Mouse (Mus musculus): ENCODE measurements around the gene Tcaim. TPM values are rescaled to one million over a fixed set of nuclear protein-coding genes. Genes with fewer than 3 reads are reported as not detected.
"Not testable (repeated sequence)": the region's sequence is repeated elsewhere in the genome, so short reads cannot be mapped to it uniquely, and the experiment has no call there.

Gene Tcaim
- polyA plus RNA-seq, 1 experiment from 2014 or later, result 7.7 TPM

DNA sequence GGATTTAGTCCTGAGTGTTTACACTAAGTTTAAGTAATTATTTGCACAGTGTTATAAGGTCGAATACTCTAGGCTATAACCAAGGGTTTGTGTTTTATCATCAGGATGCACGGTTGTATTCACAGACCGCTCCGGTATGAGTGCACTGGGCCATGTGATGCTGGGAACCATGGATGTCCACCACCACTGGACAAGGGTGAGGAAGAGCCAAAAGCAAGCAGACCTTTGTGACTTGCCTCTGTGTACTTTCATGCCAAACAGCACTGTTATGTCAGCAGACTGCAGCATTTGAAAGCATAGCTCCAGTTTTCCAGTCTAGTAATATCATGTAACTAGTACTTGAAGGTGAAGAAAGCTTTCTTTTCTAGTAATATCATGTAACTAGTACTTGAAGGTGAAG is 21.4 kb downstream of the Tcaim start:
- H3K9me3 ChIP-seq, result no peaks in the 10 kb centered on the region
- no peaks in the 10 kb centered on the region for H3K4me1 ChIP-seq
- H3K36me3 ChIP-seq, result peaks cover 36% of the 10 kb centered on the region
- H3K4me3 ChIP-seq, result no peak overlapping the region
- H3K27me3 ChIP-seq, result no peaks in the 10 kb centered on the region
- no peak overlapping the region for H3K9ac ChIP-seq (replicated peaks)
- H3K4me2 ChIP-seq (replicated peaks), result no peak overlapping the region
- WGBS, result 89% methylated on average over 4 of the region's 4 CpGs
- H3K27ac ChIP-seq (replicated peaks), result no peak overlapping the region
- ATAC-seq (ENCODE audit: low FRiP score, low read depth), result no peak

DNA sequence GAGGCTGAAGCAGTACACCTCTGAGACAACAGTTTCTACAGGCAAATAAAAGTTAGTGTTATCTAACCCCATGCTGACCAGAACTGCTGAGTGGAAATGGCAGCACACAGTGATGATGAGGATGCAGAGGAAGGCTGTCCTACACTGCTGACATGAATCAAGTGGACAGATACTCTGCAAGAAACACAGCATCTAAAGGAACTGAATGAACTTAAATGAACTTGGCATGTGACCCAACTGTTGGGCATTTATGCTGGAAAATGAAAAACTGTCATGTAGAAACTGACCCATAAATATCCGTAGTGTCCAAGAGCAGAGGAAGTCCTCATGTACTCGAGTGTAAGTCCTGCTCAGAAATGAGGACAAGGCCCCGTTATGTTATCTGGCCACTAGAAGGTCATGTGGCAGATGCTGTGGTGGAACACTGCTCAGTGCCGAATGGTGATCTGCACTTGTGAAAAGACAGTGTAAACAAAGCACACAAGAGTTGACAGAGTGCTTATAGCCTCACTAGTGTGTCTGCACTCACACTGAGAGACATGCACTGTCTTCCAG is 24.6 kb downstream of the Tcaim start:
- Histone ChIP-seq H3K4me2 (replicated peaks) (no peak overlapping the region), H3K4me3 (no peak overlapping the region), H3K4me1 (no peaks in the 10 kb centered on the region), H3K36me3 (peaks cover 36% of the 10 kb centered on the region), H3K27me3 (no peaks in the 10 kb centered on the region), H3K9ac (replicated peaks) (no peak overlapping the region), H3K9me3 (no peaks in the 10 kb centered on the region), H3K27ac (replicated peaks) (no peak overlapping the region)
- 88% methylated on average over 4 of the region's 4 CpGs for WGBS
- ATAC-seq (ENCODE audit: low FRiP score, low read depth), result no peak

DNA sequence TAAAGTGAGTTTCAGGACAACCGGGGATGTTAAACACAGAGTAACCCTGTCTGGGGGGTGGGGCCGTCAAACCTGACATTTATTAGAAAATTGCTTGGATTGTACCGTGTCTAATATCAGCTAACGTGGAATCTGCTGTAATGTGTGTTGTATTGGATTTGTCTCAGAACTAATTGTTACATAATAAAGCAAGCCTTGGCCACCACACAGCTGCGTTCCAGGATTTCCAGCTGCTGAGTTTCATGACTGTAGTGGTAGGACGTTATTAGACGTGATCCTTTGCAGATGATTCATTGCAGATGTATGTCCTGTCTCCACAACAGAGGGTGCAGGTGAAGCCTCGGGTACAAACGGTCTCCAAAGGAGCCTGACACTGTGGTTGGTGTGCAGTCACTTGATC is 30.8 kb downstream of the Tcaim start:
- H3K9ac ChIP-seq (replicated peaks), result no peak overlapping the region
- no peak overlapping the region for H3K4me2 ChIP-seq (replicated peaks)
- no peak overlapping the region for H3K27ac ChIP-seq (replicated peaks)
- no peaks in the 10 kb centered on the region for H3K27me3 ChIP-seq
- H3K9me3 ChIP-seq, result no peaks in the 10 kb centered on the region
- peaks cover 10% of the 10 kb centered on the region; the same call in 1 of the 2 replicates for H3K4me1 ChIP-seq
- no peak for ATAC-seq (ENCODE audit: low FRiP score, low read depth)
- no peak overlapping the region for H3K4me3 ChIP-seq
- H3K36me3 ChIP-seq, result peaks cover 8% of the 10 kb centered on the region
- WGBS, result 83% methylated on average over 9 of the region's 9 CpGs

DNA sequence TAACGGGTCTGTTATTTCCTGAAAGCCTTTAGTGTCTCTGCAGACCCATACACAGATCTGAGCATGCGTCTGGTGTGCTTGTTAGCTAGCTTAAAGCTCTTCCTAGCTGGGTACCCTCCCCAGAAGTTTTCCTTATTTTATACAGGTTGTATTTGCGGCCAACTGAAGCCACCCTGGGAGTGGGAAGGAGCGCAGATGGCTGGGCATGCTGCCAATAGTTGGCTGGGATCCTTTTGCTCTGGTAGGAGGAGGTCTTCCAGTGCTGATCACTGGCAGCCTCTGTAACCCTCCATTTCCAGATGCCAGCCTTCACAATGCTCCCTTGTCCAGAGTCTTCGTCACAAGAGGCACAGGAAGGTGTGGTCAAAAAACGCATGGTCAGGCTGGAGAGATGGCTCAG is 31.5 kb downstream of the Tcaim start:
- WGBS, result 76% methylated on average over 6 of the region's 6 CpGs
- H3K36me3 ChIP-seq, result peaks cover 8% of the 10 kb centered on the region
- peaks cover 10% of the 10 kb centered on the region; the same call in 1 of the 2 replicates for H3K4me1 ChIP-seq
- ATAC-seq (ENCODE audit: low FRiP score, low read depth), result no peak
- no peak overlapping the region for H3K4me3 ChIP-seq
- H3K4me2 ChIP-seq (replicated peaks), result no peak overlapping the region
- no peak overlapping the region for H3K9ac ChIP-seq (replicated peaks)
- no peaks in the 10 kb centered on the region for H3K9me3 ChIP-seq
- H3K27ac ChIP-seq (replicated peaks), result no peak overlapping the region
- no peaks in the 10 kb centered on the region for H3K27me3 ChIP-seq

DNA sequence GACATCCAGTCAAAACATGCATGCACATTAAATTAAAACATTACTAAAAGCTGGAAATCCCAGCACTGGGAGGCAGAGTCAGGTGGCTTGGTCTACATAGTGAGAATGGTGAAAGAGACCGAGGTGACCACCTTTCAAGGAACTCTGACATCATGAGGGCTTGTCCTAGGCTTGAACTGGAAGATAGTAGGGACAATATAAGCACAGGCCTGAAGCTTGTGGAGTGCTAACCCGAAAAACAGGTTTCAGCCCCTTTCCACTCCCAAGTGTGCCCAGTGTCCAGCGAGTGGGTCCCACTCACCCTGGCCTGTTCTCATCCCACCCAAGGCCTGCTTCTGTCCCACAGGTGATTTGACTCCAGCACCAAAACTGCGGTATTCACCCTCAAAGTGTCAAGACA is 31.9 kb downstream of the Tcaim start:
- no peak overlapping the region for H3K4me2 ChIP-seq (replicated peaks)
- 85% methylated on average over 4 of the region's 4 CpGs for WGBS
- no peak overlapping the region for H3K27ac ChIP-seq (replicated peaks)
- H3K4me1 ChIP-seq, result peaks cover 10% of the 10 kb centered on the region; the same call in 1 of the 2 replicates
- no peak overlapping the region for H3K9ac ChIP-seq (replicated peaks)
- no peaks in the 10 kb centered on the region for H3K27me3 ChIP-seq
- no peaks in the 10 kb centered on the region for H3K9me3 ChIP-seq
- ATAC-seq (ENCODE audit: low FRiP score, low read depth), result no peak
- H3K36me3 ChIP-seq, result peaks cover 8% of the 10 kb centered on the region
- H3K4me3 ChIP-seq, result no peak overlapping the region

DNA sequence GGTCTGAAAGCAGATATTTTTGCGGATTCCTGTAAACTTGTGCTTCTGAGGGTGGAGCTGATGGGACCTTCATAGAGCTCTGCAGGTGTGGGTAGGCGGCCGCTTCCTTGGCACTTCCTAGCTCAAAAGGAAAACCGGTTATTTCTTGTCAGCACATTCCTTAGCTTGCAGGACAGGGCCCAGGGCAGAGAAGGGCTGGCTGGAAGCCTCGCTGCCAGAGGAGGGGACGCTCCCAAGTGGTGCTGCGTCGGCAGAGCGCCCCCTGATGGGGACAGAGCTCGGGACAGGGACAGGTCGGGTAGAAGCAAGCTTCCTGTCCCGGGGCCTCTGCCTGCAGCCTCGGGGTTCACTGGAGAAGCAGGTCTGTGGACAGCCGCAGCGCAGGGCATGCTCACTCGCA is 32.3 kb downstream of the Tcaim start:
- 22% methylated on average over 16 of the region's 16 CpGs for WGBS
- H3K9ac ChIP-seq (replicated peaks), result no peak overlapping the region

DNA sequence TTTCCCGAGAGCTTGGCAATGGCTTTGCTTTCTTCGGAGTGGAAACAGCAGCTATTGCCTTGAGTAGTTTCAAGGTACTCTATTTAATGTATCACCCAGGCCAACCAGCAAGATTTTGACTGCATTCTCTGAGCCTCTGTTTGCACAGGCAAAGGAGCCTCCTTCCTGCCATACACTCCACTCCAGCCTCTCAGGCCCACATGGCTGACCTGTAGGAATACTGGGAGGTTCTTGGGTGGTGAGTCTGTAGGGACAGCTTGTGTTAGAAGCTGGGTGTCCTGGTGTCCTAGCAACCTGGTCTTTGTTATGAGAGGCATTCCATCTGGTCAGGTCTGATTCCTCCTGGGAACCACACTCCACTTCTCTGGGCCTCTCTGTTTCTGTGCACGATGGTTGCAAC is 38.4 kb downstream of the Tcaim start, which contains the start of gene Gm35549:
Gene Gm35549, minus strand, starts transcription at position 276 of the 400 bp plus-strand sequence.
- Histone ChIP-seq H3K27ac (replicated peaks) (no peak within 1 kb of the TSS), H3K9me3 (no peaks in the 10 kb centered on the region; the same call in none of the 2 replicates), H3K36me3 (peaks cover 6% of the 10 kb centered on the region), H3K9ac (replicated peaks) (no peak within 1 kb of the TSS), H3K4me2 (replicated peaks) (no peak within 1 kb of the TSS), H3K4me3 (no peak within 1 kb of the TSS), H3K4me1 (no peaks in the 10 kb centered on the region), H3K27me3 (no peaks in the 10 kb centered on the region)
- 87% methylated on average over 3 of the region's 3 CpGs for WGBS
- ATAC-seq (ENCODE audit: low FRiP score, low read depth), result no peak

More for the DNA sequence above, 32.3 kb downstream of the Tcaim start:
- peaks cover 6% of the 10 kb centered on the region for H3K36me3 ChIP-seq
- H3K4me1 ChIP-seq, result peaks cover 10% of the 10 kb centered on the region; the same call in 1 of the 2 replicates
- H3K4me2 ChIP-seq (replicated peaks), result no peak overlapping the region
- H3K4me3 ChIP-seq, result no peak overlapping the region
- no peaks in the 10 kb centered on the region for H3K9me3 ChIP-seq
- no peak for ATAC-seq (ENCODE audit: low FRiP score, low read depth)
- H3K27ac ChIP-seq (replicated peaks), result no peak overlapping the region
- no peaks in the 10 kb centered on the region for H3K27me3 ChIP-seq

DNA sequence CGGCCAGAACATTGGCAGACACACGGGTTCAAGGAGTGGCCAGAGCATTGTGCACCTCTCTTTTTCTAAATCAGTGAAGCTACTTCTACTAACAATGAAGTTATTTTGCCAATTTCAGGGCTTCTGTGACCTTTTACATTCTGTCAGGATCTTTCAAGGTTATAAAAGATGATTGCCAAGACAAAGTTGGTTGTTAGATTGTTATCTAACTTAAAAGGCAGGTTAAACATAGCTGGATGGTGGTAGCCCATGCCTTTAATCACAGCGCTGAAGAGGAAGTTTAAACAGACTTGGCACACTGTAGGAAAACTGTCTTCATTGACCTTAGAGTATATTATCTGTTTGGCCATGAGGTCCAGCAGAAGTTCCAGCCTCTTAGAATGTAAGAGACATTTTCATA is 40.3 kb downstream of the Tcaim start:
- H3K27ac ChIP-seq (replicated peaks), result no peak overlapping the region
- ATAC-seq (ENCODE audit: low FRiP score, low read depth), result no peak
- 84% methylated on average over 3 of the region's 3 CpGs for whole genome bisulfite sequencing

DNA sequence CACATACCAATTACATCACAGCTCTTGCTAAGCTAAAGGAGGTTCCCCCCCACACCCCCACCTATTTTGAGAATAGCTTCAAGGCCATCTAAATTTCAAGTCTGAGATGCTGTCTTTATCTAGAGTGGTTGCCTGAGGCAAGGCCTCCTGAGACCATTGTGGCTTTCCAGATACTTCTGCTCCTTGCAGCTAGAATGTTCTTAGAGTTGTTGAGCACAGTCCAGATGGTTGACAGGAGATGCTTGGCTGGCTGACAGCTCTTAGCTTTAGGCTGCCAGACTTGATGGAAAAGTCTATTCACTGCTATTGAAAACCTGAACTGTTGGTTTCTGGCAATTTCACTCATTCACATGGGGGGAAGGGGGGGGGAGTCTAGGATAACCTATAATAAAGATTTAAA is 40.8 kb downstream of the Tcaim start:
- no peak for ATAC-seq (ENCODE audit: low FRiP score, low read depth)
- H3K4me2 ChIP-seq (replicated peaks), result no peak overlapping the region

More for the DNA sequence above, 40.3 kb downstream of the Tcaim start:
- Histone ChIP-seq H3K9ac (replicated peaks) (no peak overlapping the region), H3K36me3 (peaks cover 23% of the 10 kb centered on the region), H3K4me3 (no peak overlapping the region), H3K4me2 (replicated peaks) (no peak overlapping the region), H3K9me3 (peaks cover 3% of the 10 kb centered on the region), H3K4me1 (no peaks in the 10 kb centered on the region), H3K27me3 (no peaks in the 10 kb centered on the region)

DNA sequence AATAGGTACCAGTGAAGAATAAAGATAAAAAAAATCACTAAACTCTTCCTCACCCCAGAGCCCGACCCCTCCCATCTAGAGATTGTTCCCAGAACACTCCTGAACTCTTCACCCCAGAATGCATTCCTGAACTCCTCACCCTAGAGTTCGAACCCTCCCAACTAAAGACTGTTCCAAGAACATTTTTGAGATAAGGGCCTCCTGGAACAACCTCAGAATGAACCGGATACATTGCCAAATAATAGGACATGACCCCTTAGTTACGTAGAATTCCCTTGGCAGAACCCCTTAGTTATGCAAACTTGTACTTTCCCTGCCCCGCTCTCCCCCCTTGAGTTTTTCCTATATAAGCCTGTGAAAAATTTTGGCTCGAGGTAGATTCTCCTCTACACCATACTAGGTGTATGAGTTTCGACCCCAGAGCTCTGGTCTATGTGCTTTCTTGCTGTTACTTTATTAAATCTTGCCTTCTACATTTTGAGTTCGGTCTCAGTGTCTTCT is 42.5 kb downstream of the Tcaim start:
- peaks cover 45% of the 10 kb centered on the region for H3K36me3 ChIP-seq
- not testable (repeated sequence) for H3K27ac ChIP-seq (replicated peaks); H3K4me3 ChIP-seq; H3K4me1 ChIP-seq; H3K9me3 ChIP-seq; H3K27me3 ChIP-seq; H3K4me2 ChIP-seq (replicated peaks); H3K9ac ChIP-seq (replicated peaks); ATAC-seq (ENCODE audit: low FRiP score, low read depth)
- 93% methylated on average over 7 of the region's 8 CpGs for WGBS

More for the DNA sequence above, 40.8 kb downstream of the Tcaim start:
- Histone ChIP-seq H3K4me1 (no peaks in the 10 kb centered on the region), H3K27ac (replicated peaks) (no peak overlapping the region), H3K9me3 (peaks cover 3% of the 10 kb centered on the region), H3K27me3 (no peaks in the 10 kb centered on the region), H3K9ac (replicated peaks) (no peak overlapping the region), H3K4me3 (no peak overlapping the region), H3K36me3 (peaks cover 28% of the 10 kb centered on the region)

DNA sequence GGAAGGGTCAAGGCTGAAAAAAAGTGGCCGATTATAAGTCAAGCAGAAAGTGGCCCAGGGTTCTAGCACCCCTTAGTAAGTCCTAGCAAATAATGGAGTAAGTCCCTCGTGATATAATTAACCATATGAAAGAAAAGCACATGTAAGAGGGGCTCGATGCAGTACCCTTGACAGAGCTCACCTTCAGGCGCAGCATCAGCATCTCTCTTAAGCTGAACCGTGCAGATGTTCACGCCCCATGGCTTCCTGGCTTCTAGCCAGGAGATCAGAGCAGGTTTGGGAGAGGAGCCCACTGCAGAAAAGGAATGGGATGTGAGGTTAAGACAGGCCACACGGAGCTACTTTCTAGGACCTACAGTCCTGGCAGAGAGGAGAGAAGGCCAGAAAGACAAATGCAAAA is 49.2 kb downstream of the Tcaim start:
- H3K4me3 ChIP-seq, result no peak overlapping the region
- no peaks in the 10 kb centered on the region for H3K27me3 ChIP-seq
- no peak overlapping the region for H3K9ac ChIP-seq (replicated peaks)
- no peak for ATAC-seq (ENCODE audit: low FRiP score, low read depth)
- peaks cover 8% of the 10 kb centered on the region; the same call in 1 of the 2 replicates for H3K9me3 ChIP-seq
- WGBS, result 98% methylated on average over 7 of the region's 7 CpGs
- no peak overlapping the region for H3K27ac ChIP-seq (replicated peaks)
- no peak overlapping the region for H3K4me2 ChIP-seq (replicated peaks)
- peaks cover 94% of the 10 kb centered on the region for H3K36me3 ChIP-seq
- no peaks in the 10 kb centered on the region for H3K4me1 ChIP-seq

DNA sequence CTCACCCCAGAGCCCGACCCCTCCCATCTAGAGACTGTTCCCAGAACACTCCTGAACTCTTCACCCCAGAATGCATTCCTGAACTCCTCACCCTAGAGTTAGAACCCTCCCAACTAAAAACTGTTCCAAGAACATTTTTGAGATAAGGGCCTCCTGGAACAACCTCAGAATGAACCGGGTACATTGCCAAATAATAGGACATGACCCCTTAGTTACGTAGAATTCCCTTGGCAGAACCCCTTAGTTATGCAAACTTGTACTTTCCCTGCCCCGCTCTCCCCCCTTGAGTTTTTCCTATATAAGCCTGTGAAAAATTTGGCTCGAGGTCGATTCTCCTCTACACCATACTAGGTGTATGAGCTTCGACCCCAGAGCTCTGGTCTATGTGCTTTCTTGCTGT is 49.8 kb downstream of the Tcaim start:
- H3K4me3 ChIP-seq; H3K4me2 ChIP-seq (replicated peaks); H3K27me3 ChIP-seq; ATAC-seq (ENCODE audit: low FRiP score, low read depth); H3K4me1 ChIP-seq; H3K27ac ChIP-seq (replicated peaks); H3K9ac ChIP-seq (replicated peaks): not testable (repeated sequence)
- Histone ChIP-seq H3K36me3 (peaks cover 94% of the 10 kb centered on the region), H3K9me3 (peaks cover 13% of the 10 kb centered on the region; the same call in 1 of the 2 replicates)
- WGBS, result 94% methylated on average over 2 of the region's 7 CpGs

DNA sequence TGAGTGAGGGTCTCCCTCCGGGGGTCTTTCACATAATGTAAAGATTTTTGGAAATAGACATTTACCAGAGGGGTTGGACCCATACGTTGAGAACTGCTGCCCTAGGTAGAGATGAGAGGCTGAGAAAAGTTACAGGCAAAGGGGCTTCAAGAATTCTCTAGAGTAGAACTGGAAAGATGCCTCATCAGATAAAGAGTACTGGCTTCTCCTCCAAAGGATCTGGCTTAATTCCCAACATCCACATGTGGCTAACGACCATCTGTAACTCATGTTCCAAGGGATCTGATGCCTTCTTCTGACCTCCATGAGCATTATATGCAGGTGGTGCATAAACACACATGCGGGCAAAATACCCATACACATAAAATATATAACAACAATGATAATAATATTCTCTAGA is 50.3 kb downstream of the Tcaim start:
- H3K27me3 ChIP-seq, result no peaks in the 10 kb centered on the region
- WGBS, result 98% methylated on average over 4 of the region's 4 CpGs

More for the DNA sequence above, 50.3 kb downstream of the Tcaim start:
- H3K9ac ChIP-seq (replicated peaks), result no peak overlapping the region
- H3K27ac ChIP-seq (replicated peaks), result no peak overlapping the region
- H3K36me3 ChIP-seq, result peaks cover 94% of the 10 kb centered on the region
- H3K4me1 ChIP-seq, result no peaks in the 10 kb centered on the region
- ATAC-seq (ENCODE audit: low FRiP score, low read depth), result no peak
- no peak overlapping the region for H3K4me3 ChIP-seq
- H3K9me3 ChIP-seq, result peaks cover 17% of the 10 kb centered on the region
- no peak overlapping the region for H3K4me2 ChIP-seq (replicated peaks)

Measured in midbrain, embryonic 12.5 days (tissue).